In genomic region chr19:47213470-47213869, GRCm38 (mm10) we compare ENCODE assay signal across 22 mouse cellular contexts. TPM values are rescaled to one million over a fixed set of nuclear protein-coding genes. Genes with fewer than 3 reads are reported as not detected.
DNase-seq lines count a peak whose midpoint lies in the region; ATAC-seq and TF ChIP-seq lines count a peak whose summit lies in the region.
"Had no signal": no experiment of that assay in that cellular context is flagged by ENCODE, and none has a peak within 500 bp of the region (broad histone marks: within the 10 kb centered on the region; RNA-seq: fewer than 3 reads in every experiment).

No protein-coding gene starts in this region.

- 66% methylated on average over 1 of the region's 1 CpGs for WGBS in kidney, postnatal 0 days

- H3K4me1 ChIP-seq in kidney, postnatal 0 days (replicated peaks; ENCODE audit: insufficient read depth, low read length): no peaks in the 10 kb centered on the region
- H3K4me1 ChIP-seq in testis, adult 2 months (ENCODE audit: control insufficient read depth, insufficient read depth, low read length): no peaks in the 10 kb centered on the region
- H3K4me1 ChIP-seq: heart, embryonic 12.5 days had no signal

- no peak overlapping the region for H3K27ac ChIP-seq in kidney, postnatal 0 days
- no peak overlapping the region for H3K27ac ChIP-seq in testis, adult 2 months (ENCODE audit: control insufficient read depth, insufficient read depth, low read depth, low read length)
- H3K27ac ChIP-seq: embryonic facial prominence, embryonic 13.5 days; forebrain, embryonic 10.5 days; intestine, embryonic 15.5 days had no signal

- no peak overlapping the region for H3K9ac ChIP-seq in kidney, postnatal 0 days (ENCODE audit: low read depth, low read length)
- H3K9ac ChIP-seq: embryonic facial prominence, embryonic 13.5 days; heart, embryonic 12.5 days; intestine, embryonic 15.5 days had no signal

- TF ChIP-seq CTCF in kidney, postnatal 0 days (IDR thresholded peaks at IDR 0.05; ENCODE audit: low read depth): peak; percentile 29; the same call in 1 of the 2 replicates
- TF ChIP-seq CTCF in testis, adult 2 months (IDR thresholded peaks at IDR 0.05; ENCODE audit: control insufficient read depth, insufficient read depth, insufficient replicate concordance, low read depth, low read length): peak; percentile 50; the same call in 1 of the 2 replicates

- no peak overlapping the region for H3K4me3 ChIP-seq in kidney, postnatal 0 days (replicated peaks; ENCODE audit: low read depth, low read length)
- no peak overlapping the region for H3K4me3 ChIP-seq in testis, adult 2 months (ENCODE audit: control insufficient read depth, low read depth, low read length)
- H3K4me3 ChIP-seq: embryonic facial prominence, embryonic 13.5 days; forebrain, embryonic 10.5 days; heart, embryonic 12.5 days; intestine, embryonic 15.5 days had no signal

- no peaks in the 10 kb centered on the region for H3K9me3 ChIP-seq in kidney, postnatal 0 days (replicated peaks; ENCODE audit: low read length)
- H3K9me3 ChIP-seq: embryonic facial prominence, embryonic 13.5 days; forebrain, embryonic 10.5 days; heart, embryonic 12.5 days; intestine, embryonic 15.5 days had no signal

- TF ChIP-seq POLR2A in testis, adult 2 months (IDR thresholded peaks at IDR 0.05; ENCODE audit: control insufficient read depth, low read depth, low read length): no peak

- H3K27me3 ChIP-seq in kidney, postnatal 0 days (ENCODE audit: insufficient read depth, low read length): no peaks in the 10 kb centered on the region
- no peaks in the 10 kb centered on the region for H3K27me3 ChIP-seq in testis, adult 2 months (ENCODE audit: control insufficient read depth, insufficient read depth, low read length)
- H3K27me3 ChIP-seq: embryonic facial prominence, embryonic 13.5 days; heart, embryonic 12.5 days; intestine, embryonic 15.5 days; Patski had no signal

- peak; percentile 53 for DNase-seq in cerebellum, adult 11-12 months
- no peak for DNase-seq in cerebellum, adult 9-11 months
- DNase-seq in kidney, postnatal 0 days (ENCODE audit: low spot score): no peak
- no peak for DNase-seq in kidney, adult 9 months
- DNase-seq in testis, postnatal 14 days (ENCODE audit: low spot score): no peak
- no peak for DNase-seq in urinary bladder, adult 2 months (ENCODE audit: low spot score)
- DNase-seq in gastrocnemius, adult 8-10 months (ENCODE audit: low spot score in 2 of 2): no peak
- DNase-seq: adrenal gland, adult 2 months; lung, postnatal 36 days; right cerebral cortex, postnatal 4 days; thymus, postnatal 25 days had no signal

- no peaks in the 10 kb centered on the region for H3K36me3 ChIP-seq in kidney, postnatal 0 days (ENCODE audit: insufficient read depth, low read length)
- H3K36me3 ChIP-seq in testis, adult 2 months (ENCODE audit: control insufficient read depth, insufficient read depth, low read length): no peaks in the 10 kb centered on the region
- H3K36me3 ChIP-seq: embryonic facial prominence, embryonic 13.5 days; forebrain, embryonic 10.5 days; heart, embryonic 12.5 days; intestine, embryonic 15.5 days had no signal

- H3K4me2 ChIP-seq in kidney, postnatal 0 days (ENCODE audit: low read length): no peak overlapping the region
- H3K4me2 ChIP-seq: embryonic facial prominence, embryonic 13.5 days; heart, embryonic 12.5 days; intestine, embryonic 15.5 days; midbrain, embryonic 11.5 days had no signal

- no peak for ATAC-seq in kidney, postnatal 0 days (replicated peaks; ENCODE audit: low FRiP score, low read depth)
- ATAC-seq: intestine, embryonic 15.5 days; Patski had no signal

RNA-seq across cellular contexts. Expression of gene Neurl1a, which starts 34.9 kb away (rescaled TPM):
- polyA plus RNA-seq in kidney, postnatal 0 days (2015; fragmentation: Nextera tagmentation; extraction: Ambion mirVana): 2.2 and 2.7 TPM in 2 replicates
- polyA plus RNA-seq in testis, adult 2 months (2012; rRNA removed): 37.0 and 42.7 TPM in 2 replicates
- 22.5 and 31.0 TPM in 2 replicates for polyA plus RNA-seq in urinary bladder, adult 2 months (2012; rRNA removed)
- 100 to 1,000 TPM; 127 to 155 (median 146) TPM for total RNA-seq in gastrocnemius, adult 8-10 months (2022)
- total RNA-seq: hematopoietic stem cell, adult 5-6 weeks had no signal

RNA-seq across cellular contexts. Expression of gene Calhm3, which starts 55.9 kb away (rescaled TPM):
- not detected in 2 replicates for polyA plus RNA-seq in kidney, postnatal 0 days (2015; fragmentation: Nextera tagmentation; extraction: Ambion mirVana)
- polyA plus RNA-seq in testis, adult 2 months (2012; rRNA removed): 0.30 TPM in 1 of 2 replicates, not detected in the other
- not detected in 2 replicates for polyA plus RNA-seq in urinary bladder, adult 2 months (2012; rRNA removed)
- not detected for total RNA-seq in gastrocnemius, adult 8-10 months (2022)
- total RNA-seq: adrenal gland, adult 2 months; common myeloid progenitor, adult 5-6 weeks; hematopoietic stem cell, adult 5-6 weeks; left cerebral cortex, adult 18-20 months had no signal
- polyA plus RNA-seq: adrenal gland, adult 2 months; embryonic facial prominence, embryonic 13.5 days; forebrain, embryonic 10.5 days; heart, embryonic 12.5 days; limb, embryonic 14.5 days; midbrain, embryonic 11.5 days; Patski had no signal
